Mouse (Mus musculus) neural tube, embryonic 13.5 days (tissue): ENCODE measurements around the gene Osmr. TPM values are rescaled to one million over a fixed set of nuclear protein-coding genes. Genes with fewer than 3 reads are reported as not detected.
"Not testable (repeated sequence)": the region's sequence is repeated elsewhere in the genome, so short reads cannot be mapped to it uniquely, and the experiment has no call there.

ENCODE experiments used
- ATAC-seq: fragments of 200-750 bp; cut with Nextera tagmentation; 2 replicates; pipeline ENCODE4 v1.8.0; 2017; ENCODE audit warnings: low read depth, mild to moderate bottlenecking, moderate TSS enrichment, moderate library complexity
- H3K27ac ChIP-seq: fragments of 300-500 bp; sonication (generic); replicated peaks from 2 replicates; pipeline ENCODE4 v1.5.1; 2015; ENCODE audit warnings: moderate library complexity, mild to moderate bottlenecking, inconsistent platforms
- H3K27me3 ChIP-seq: fragments of 300-500 bp; sonication (generic); 2 replicates; pipeline ENCODE4 v1.6.1; 2015; ENCODE audit warnings: mild to moderate bottlenecking, inconsistent platforms
- H3K36me3 ChIP-seq: fragments of 300-500 bp; sonication (generic); 2 replicates; pipeline ENCODE4 v1.6.1; 2015; ENCODE audit warnings: mild to moderate bottlenecking, inconsistent platforms
- H3K4me1 ChIP-seq: fragments of 300-500 bp; sonication (generic); replicated peaks from 2 replicates; pipeline ENCODE4 v1.6.1; 2015; ENCODE audit warnings: inconsistent platforms
- H3K4me2 ChIP-seq: fragments of 300-500 bp; sonication (generic); 2 replicates; pipeline ENCODE4 v1.6.1; 2015; ENCODE audit warnings: inconsistent platforms, mild to moderate bottlenecking, moderate library complexity
- H3K4me3 ChIP-seq: fragments of 300-500 bp; sonication (generic); 2 replicates; pipeline ENCODE4 v1.5.1; 2015; ENCODE audit warnings: mild to moderate bottlenecking, inconsistent platforms
- H3K9ac ChIP-seq: fragments of 300-500 bp; sonication (generic); 2 replicates; pipeline ENCODE4 v1.6.1; 2015; ENCODE audit warnings: moderate library complexity, mild to moderate bottlenecking, inconsistent platforms
- H3K9me3 ChIP-seq: fragments of 300-500 bp; sonication (generic); 2 replicates; pipeline ENCODE4 v1.6.1; 2016; ENCODE audit warnings: inconsistent platforms
- WGBS: fragments of 180-500 bp; shearing (Covaris S2); methylation state at CpG from one replicate; pipeline ENCODE4 v1.1.7; 2015; 5-methylcytosine and 5-hydroxymethylcytosine counted together
- polyA plus RNA-seq: library from polyadenylated mRNA; unstranded; fragments of >200 nt; fragmentation: Nextera tagmentation; extraction: Ambion mirVana; gene quantifications from 2 replicates; pipeline ENCODE4 v1.2.1, GENCODE M21; 2015

The Osmr gene
- polyA plus RNA-seq, 1 experiment from 2014 or later: 1.2 TPM

DNA sequence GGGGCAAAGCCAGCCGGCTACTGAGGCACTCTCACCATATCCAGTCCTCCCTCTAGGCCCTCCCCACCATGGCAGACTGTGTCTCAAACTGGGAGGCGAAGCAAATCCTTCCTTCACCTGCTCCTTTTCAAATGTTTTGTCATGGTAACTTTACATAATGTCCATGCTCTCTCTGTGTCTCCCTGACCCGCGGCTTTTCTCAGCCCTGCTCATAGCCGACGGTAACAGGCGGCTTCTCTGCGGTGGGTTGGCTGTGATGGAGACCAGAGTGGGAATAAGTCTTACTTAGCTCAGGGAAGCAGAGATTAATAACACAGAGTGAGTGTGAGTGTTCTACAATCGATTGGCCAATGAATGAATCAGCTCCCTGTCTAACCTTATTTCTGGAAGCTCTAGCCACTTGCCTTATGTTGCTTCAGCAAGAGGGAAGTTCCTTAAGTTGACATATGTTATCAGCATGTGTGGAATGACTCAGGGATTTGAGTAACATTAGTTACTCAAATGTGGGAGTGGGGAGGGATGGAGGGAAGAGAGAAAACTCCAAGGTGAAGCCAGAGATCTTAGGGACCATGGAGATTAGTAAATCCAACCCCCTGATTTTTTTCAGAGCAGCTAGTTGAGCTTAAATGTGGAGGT, 17.4 kb downstream of the Osmr start:
- Histone ChIP-seq H3K4me1 (no peaks in the 10 kb centered on the region), H3K36me3 (no peaks in the 10 kb centered on the region), H3K9ac (no peak overlapping the region), H3K27me3 (no peaks in the 10 kb centered on the region), H3K4me3 (no peak overlapping the region), H3K27ac (no peak overlapping the region), H3K9me3 (no peaks in the 10 kb centered on the region), H3K4me2 (no peak overlapping the region)
- WGBS: 70% methylated on average over 9 of the region's 9 CpGs
- ATAC-seq: no peak

DNA sequence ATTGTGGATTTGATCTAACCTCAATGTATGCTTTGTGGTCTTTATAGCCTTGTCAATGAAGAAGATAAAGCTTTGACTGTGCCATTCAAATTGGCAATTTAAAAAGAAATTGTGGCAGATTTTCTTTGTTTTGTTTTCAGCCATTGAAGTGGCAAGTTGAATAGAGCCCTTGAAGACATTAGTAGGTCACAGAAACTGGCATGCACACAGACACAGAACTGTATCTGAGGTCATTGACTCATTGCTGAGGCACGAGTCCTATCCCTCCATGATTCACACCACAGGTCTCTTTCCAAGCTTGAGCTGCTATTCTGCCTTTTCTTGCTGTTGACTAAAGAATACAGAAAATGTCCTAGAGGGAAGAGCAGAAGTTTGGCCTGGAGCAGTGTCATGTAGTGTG, 24.9 kb downstream of the Osmr start:
- WGBS: 31% methylated on average over 1 of the region's 1 CpGs
- H3K4me2 ChIP-seq: no peak overlapping the region
- ATAC-seq: no peak
- H3K4me3 ChIP-seq: no peak overlapping the region
- H3K27me3 ChIP-seq: no peaks in the 10 kb centered on the region
- no peaks in the 10 kb centered on the region for H3K36me3 ChIP-seq
- H3K4me1 ChIP-seq: no peaks in the 10 kb centered on the region
- H3K9ac ChIP-seq: no peak overlapping the region
- H3K9me3 ChIP-seq: no peaks in the 10 kb centered on the region
- H3K27ac ChIP-seq: no peak overlapping the region

DNA sequence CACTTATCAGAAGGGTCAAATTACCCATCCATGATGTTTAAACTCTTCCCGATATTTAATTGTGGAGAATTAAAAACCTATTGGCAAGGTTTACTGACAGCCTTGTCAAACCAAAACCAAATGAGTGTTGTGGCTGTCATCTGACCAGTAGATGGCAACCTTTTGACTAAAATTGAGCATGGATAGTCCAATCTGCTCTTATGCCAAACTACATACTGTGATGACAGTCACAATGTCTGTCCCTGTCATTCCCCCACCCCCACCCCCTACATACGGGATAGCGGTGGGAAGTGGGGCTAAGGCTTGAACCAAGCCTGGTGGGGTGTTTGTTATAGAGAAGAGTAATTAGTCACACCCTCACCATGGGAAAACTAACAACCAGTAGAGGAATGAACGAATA, 34.6 kb downstream of the Osmr start:
- Histone ChIP-seq H3K4me3 (no peak overlapping the region), H3K27me3 (no peaks in the 10 kb centered on the region), H3K9me3 (no peaks in the 10 kb centered on the region; the same call in 1 of the 2 replicates), H3K4me1 (no peaks in the 10 kb centered on the region), H3K36me3 (no peaks in the 10 kb centered on the region), H3K4me2 (no peak overlapping the region), H3K9ac (no peak overlapping the region), H3K27ac (no peak overlapping the region)
- ATAC-seq: peak; percentile 32; the same call in 1 of the 2 replicates
- 54% methylated on average over 4 of the region's 4 CpGs for WGBS

DNA sequence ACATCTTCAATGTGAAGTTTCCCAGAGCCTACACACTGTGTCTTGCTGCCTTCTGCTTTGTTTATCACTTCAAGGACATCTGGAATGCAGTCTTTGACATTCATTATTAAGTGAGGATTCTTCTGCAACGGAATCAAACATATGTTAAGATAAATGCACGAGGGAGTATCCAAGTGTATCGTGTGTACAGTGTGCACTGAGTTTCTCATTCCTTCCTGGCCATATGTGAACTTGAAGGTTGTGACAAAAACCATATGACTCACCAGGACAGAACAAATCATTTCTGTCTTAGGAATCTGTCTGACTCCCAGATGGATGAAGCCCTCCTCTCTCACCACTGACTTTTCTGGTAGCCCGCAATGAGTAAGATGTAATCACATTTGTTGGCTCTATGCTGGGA, 59.0 kb downstream of the Osmr start:
- H3K4me3 ChIP-seq: no peak overlapping the region
- H3K36me3 ChIP-seq: no peaks in the 10 kb centered on the region
- no peak overlapping the region for H3K27ac ChIP-seq
- H3K4me2 ChIP-seq: no peak overlapping the region
- no peaks in the 10 kb centered on the region for H3K4me1 ChIP-seq
- WGBS: 91% methylated on average over 4 of the region's 4 CpGs
- no peaks in the 10 kb centered on the region for H3K27me3 ChIP-seq
- H3K9me3 ChIP-seq: peaks cover 6% of the 10 kb centered on the region; the same call in 1 of the 2 replicates
- ATAC-seq: no peak
- no peak overlapping the region for H3K9ac ChIP-seq

DNA sequence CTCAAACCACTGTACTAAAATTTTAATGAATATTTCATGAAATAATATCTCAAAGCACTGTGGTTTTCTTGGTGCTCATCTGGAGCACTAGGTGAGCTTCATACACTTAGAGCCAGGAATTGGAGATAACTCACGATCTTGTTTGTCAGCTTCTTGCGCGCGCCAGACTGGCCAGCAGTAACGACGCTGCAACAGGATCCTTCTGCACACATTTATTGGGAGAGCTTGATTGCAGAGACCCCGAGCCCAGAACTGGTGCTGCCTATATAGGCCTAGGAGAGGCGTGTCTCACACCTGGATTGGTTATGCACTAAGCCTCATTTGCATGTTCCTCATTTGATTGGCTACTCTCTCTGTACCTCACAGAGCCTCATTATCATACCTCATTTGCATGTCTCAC, 73.6 kb downstream of the Osmr start:
- not testable (repeated sequence) for H3K27ac ChIP-seq, H3K4me2 ChIP-seq, H3K9me3 ChIP-seq, ATAC-seq, H3K4me3 ChIP-seq, H3K27me3 ChIP-seq, H3K4me1 ChIP-seq, H3K9ac ChIP-seq
- whole genome bisulfite sequencing: 98% methylated on average over 8 of the region's 8 CpGs
- peaks cover 40% of the 10 kb centered on the region for H3K36me3 ChIP-seq

DNA sequence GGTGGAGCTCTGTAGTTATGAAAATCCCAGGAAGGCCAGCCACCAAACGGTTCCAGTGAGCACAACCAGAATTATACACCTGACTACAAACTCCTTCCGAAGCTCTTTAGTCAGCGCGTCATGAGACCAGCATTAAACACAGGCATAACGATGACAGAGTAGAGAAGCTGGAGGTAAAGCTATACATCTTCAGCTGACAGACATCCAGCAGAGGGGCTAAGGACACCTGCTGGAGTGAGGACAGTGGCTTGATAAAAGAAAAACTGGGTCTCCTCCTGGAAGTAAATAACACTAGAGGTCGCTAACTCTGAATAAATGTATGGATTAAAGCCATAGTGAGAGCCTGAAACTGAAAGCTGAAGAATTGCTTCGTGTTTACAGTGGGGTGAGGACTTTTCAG, 81.9 kb downstream of the Osmr start:
- no peak for ATAC-seq
- H3K4me1 ChIP-seq: no peaks in the 10 kb centered on the region
- H3K27me3 ChIP-seq: no peaks in the 10 kb centered on the region
- H3K4me2 ChIP-seq: no peak overlapping the region
- H3K9me3 ChIP-seq: no peaks in the 10 kb centered on the region
- no peak overlapping the region for H3K27ac ChIP-seq
- no peak overlapping the region for H3K9ac ChIP-seq
- H3K4me3 ChIP-seq: no peak overlapping the region
- 83% methylated on average over 7 of the region's 7 CpGs for WGBS
- peaks cover 92% of the 10 kb centered on the region for H3K36me3 ChIP-seq

DNA sequence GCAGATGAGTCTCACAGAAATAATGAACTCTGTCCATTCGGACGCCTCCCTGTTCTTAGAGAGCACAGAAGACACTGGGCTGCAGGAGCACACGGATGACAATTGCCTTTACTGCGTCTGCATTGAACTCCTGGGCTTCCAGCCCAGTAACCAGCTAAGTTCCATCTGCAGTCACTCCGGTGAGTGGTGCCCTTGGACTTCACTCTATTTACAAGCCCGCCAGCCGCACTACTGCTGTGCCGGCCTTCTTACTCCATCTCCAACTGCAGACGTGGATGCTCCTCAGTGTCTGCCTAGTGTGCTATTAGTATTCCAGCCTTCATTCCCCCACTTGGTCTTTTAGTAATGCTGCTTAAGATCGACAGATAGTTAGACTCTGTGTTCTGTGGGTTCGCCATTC, 83.1 kb downstream of the Osmr start:
- H3K4me1 ChIP-seq: no peaks in the 10 kb centered on the region
- H3K9ac ChIP-seq: no peak overlapping the region
- no peak overlapping the region for H3K27ac ChIP-seq
- no peak for ATAC-seq
- H3K4me2 ChIP-seq: no peak overlapping the region
- 91% methylated on average over 11 of the region's 11 CpGs for WGBS
- no peaks in the 10 kb centered on the region for H3K9me3 ChIP-seq
- H3K27me3 ChIP-seq: no peaks in the 10 kb centered on the region
- peaks cover 91% of the 10 kb centered on the region for H3K36me3 ChIP-seq
- H3K4me3 ChIP-seq: no peak overlapping the region

DNA sequence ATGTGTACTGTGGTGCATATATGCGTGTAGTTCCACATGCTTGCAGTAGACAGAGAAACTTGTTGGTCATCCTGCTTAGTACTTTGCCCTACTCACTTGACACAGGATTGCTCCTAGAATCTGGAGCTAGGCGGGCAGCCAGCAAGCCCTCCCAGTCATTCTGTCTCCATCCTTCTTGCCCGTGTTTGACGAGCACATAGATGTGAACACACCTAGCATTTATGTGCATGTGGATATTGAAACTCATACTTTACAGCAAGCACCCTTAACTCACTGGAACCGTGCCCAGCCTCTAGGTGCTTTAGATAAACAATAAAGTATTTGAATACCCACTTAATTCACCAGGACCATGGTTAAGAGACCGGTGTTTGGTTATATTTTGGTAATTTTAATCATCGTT, 84.8 kb downstream of the Osmr start:
- H3K36me3 ChIP-seq: peaks cover 88% of the 10 kb centered on the region
- no peak overlapping the region for H3K27ac ChIP-seq
- H3K4me1 ChIP-seq: no peaks in the 10 kb centered on the region
- H3K27me3 ChIP-seq: no peaks in the 10 kb centered on the region
- no peak for ATAC-seq
- no peak overlapping the region for H3K4me2 ChIP-seq
- 95% methylated on average over 7 of the region's 7 CpGs for WGBS
- H3K9me3 ChIP-seq: no peaks in the 10 kb centered on the region
- H3K9ac ChIP-seq: no peak overlapping the region
- no peak overlapping the region for H3K4me3 ChIP-seq

DNA sequence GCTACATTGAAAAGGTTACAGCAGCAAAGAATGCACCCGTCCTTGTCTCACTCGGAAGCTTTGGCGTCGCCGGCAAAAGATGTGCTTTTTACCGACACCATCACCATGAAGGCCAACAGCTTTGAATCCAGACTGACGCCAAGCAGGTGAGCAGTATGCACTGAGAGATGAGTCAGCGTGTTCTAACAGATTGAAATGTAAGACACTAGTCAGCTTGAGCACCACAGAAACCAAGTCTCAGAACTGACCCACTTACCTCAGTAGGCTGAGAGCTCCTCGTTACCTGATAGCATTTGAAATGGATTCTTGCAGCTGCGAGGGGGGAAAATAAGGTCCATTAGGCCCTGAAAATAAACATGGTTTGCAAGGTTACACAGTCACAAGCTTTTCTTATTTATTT, 87.5 kb downstream of the Osmr start:
- 96% methylated on average over 10 of the region's 10 CpGs for WGBS
- ATAC-seq: no peak
- Histone ChIP-seq H3K9me3 (no peaks in the 10 kb centered on the region), H3K4me1 (no peaks in the 10 kb centered on the region), H3K36me3 (peaks cover 82% of the 10 kb centered on the region), H3K4me2 (no peak overlapping the region), H3K27ac (no peak overlapping the region), H3K27me3 (no peaks in the 10 kb centered on the region), H3K4me3 (no peak overlapping the region), H3K9ac (no peak overlapping the region)

DNA sequence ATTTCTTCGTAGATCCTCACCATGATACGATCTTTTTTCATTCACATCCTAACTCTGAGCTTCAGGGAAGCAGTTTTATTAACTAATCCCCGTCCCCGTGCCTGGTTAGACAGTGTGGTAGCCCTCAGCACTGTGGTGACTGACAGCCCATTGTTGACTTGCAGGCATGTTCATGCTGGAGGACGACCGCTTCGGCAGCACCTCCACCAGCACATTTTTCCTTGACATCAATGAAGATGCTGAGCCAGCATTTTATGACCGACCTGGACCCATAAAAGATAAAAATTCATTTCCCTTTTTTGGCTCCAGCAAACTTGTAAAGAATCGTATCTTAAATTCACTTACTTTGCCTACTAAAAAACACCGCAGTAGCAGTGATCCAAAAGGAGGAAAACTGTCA, 88.6 kb downstream of the Osmr start:
- H3K27me3 ChIP-seq: no peaks in the 10 kb centered on the region
- no peaks in the 10 kb centered on the region for H3K9me3 ChIP-seq
- ATAC-seq: no peak
- no peak overlapping the region for H3K9ac ChIP-seq
- peaks cover 80% of the 10 kb centered on the region for H3K36me3 ChIP-seq
- no peak overlapping the region for H3K4me3 ChIP-seq
- H3K4me1 ChIP-seq: no peaks in the 10 kb centered on the region
- WGBS: 94% methylated on average over 10 of the region's 10 CpGs
- no peak overlapping the region for H3K27ac ChIP-seq
- no peak overlapping the region for H3K4me2 ChIP-seq

DNA sequence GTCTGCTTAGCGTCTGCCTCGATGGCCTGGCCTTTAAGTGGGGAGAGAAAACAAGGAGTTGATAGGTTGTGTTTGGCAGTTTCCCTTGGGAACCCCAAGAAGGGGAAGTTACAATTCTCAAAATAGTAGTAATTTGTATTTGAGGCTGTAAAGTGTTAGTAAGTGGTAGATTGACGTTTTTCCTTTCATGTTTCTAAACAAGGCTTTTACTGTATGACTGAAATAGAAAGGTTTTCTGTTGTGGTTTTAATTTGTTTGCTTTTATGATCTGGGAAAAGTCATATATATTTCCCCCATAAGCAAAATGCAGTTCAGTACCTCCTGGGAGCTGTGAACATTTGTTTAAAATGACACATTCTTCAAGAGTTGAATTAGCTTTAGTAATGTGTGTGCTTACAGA, 102.5 kb downstream of the Osmr start:
- H3K4me1 ChIP-seq: no peaks in the 10 kb centered on the region
- H3K36me3 ChIP-seq: peaks cover 66% of the 10 kb centered on the region
- no peak overlapping the region for H3K4me2 ChIP-seq
- H3K27ac ChIP-seq: no peak overlapping the region
- 91% methylated on average over 3 of the region's 3 CpGs for WGBS
- H3K4me3 ChIP-seq: no peak overlapping the region
- no peak overlapping the region for H3K9ac ChIP-seq
- no peaks in the 10 kb centered on the region for H3K27me3 ChIP-seq
- no peaks in the 10 kb centered on the region for H3K9me3 ChIP-seq
- no peak for ATAC-seq
